Mouse (Mus musculus) embryo, embryonic 10 days (tissue): Measurements from ENCODE around the gene Sidt2.

ENCODE experiments used
- DNase-seq: peaks from one replicate; pipeline ENCODE4 v3.0.0-alpha.2; 2015; ENCODE audit warnings: low spot score

Gene Sidt2

GRCm38 (mm10) chr9:45955107-45955963 is at the start of gene Sidt2:
Gene Sidt2 (minus strand): TSS chr9:45955258.
- DNase-seq: peak; percentile 92

DNA sequence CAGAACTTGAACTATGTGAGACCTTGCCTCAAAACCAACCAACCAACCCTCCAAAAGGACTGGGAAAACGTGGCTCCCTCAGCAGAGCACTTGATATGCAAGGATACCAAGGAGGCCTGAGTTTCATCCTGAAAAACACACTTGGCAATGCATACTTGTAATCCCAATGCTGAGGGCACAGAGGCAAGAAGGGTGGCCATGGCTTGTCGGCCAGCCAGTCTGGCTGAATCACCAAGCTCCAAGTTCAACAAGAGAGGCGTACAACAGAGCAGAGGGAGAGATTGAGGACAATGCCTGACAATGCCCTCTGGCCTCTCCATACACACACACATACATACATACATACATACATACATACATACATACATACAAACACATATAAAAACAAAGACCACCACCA is 49.5 kb upstream of the Sidt2 start:
- no peak for DNase-seq

GRCm38 (mm10) chr9:46003729-46004128 is 48.7 kb upstream of the Sidt2 start:
- peak; percentile 81 for DNase-seq

DNA sequence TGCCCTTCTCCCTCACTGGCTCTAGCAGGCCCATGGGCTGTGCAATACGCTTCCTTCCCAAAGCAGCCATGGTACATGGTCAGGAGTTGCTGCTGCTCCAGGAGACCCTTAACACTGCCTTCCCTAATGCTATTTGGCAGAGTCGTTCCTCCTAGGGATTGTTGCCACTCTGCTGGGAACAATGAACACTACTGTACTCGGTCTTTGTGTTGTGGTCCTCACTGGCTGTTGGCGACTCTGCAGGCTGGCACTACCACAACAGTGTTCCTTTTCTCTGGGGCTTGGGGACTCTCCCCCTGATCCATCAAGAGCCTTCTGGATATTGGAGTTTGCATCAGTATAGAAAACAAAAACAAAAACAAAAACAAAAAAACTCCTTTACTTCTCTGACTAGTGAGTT is 44.0 kb upstream of the Sidt2 start:
- DNase-seq: no peak

GRCm38 (mm10) chr9:45985229-45985567 is 30.1 kb upstream of the Sidt2 start:
- peak; percentile 73 for DNase-seq

DNA sequence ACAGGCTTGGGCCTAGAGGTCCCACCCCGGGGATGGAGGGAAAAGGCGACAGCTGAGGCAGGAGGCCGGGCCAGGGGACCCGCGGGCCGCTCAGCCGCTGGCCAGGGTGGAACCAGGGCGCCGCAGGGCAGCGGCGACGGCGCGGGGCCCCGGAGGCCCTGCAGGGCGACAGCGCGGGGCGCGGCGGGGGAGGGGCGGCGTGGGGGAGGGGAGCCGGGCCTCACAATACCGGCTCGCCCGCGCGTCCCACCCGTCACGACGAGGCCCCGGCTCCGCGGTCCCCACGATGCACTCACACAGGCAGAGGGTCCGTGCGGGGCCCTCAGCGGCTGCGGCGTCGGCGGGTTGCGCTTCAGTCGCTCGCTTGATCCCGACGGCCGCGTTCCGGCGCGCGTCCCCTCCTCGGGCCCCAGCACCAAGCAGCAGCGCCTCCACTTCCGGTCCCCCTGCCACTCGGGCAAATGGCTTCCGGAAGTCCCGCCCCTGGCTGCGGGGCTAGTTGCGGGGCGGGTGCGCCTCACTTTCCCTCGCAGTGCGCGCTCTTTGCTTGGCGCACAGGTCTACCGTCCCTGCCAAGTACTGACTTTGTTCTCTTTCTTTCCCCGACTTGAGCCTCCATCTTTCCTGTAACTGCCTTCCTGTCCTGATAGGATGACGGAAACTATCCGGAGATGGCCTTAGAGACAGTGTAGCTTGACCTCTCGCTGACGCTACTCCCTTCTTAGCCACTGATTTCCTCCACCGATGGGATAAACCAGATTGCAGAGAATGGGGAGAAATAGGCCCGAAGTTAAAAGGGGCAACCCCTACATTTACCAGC is 29.6 kb upstream of the Sidt2 start:
- DNase-seq: peak; percentile 94

GRCm38 (mm10) chr9:45983676-45984408 is 28.8 kb upstream of the Sidt2 start:
- peak; percentile 43 for DNase-seq

- DNase-seq: no peak
These were observed 26.3 kb upstream of the Sidt2 start for GRCm38 (mm10) chr9:45981331-45981730.

- no peak for DNase-seq
These were observed 25.6 kb upstream of the Sidt2 start for GRCm38 (mm10) chr9:45980611-45981010.

DNA sequence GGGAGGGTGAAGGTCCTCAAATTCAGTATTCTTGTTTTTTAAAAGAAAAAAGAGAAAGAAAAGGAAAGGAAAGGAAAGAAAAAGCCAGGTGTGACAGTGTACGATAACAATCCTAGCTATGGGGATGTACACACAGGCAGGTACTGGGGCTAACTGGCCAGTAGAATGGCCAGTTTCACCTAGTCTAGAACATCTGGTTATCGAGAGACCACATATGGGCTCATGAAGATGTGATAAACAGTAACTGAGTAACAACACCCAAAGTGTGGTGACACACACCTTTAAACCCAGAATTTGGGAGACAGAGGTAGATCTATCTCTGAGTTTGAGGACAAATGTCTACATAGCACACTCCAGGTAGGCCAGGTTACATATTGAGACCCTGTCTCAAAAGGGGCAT is 24.7 kb upstream of the Sidt2 start:
- no peak for DNase-seq

DNA sequence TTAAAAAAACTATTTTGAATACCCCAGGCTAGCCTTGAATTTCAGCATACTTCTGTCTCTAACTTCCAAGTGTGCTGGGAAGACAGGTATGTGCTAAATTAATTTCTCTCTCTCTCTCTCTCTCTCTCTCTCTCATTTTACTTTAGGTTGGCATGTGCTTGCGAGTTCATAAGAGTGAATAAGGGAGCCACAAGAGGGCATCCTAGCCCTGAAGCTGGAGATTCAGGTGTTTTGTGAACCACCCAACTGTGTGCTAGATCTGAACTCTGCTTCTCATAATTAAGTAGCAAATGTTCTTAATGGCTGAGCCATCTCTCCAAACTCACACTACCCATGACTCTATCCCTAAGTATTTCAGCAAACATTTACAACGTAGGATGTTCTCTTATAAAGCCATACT is 21.8 kb upstream of the Sidt2 start:
- DNase-seq: no peak

DNA sequence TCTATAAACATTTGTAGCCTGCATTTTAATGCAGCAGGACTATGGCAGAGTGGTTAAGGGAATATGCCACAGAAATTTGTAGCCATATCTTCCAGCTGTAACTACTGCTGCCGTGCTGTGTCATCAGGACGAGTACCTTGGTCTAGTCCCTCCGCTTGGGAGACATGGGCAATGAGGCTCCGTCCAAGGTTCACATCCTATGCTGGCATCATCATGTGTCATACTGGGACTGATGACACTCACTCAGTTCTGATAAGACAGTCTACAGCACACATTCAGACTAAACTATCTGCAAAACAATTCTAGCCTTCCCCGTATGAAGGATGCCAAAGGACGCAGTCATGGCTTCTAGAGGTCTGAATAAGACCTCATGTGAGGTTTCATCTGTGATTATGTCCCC is 8.5 kb upstream of the Sidt2 start:
- no peak for DNase-seq

GRCm38 (mm10) chr9:45961855-45962254 is 6.8 kb upstream of the Sidt2 start:
- DNase-seq: no peak

GRCm38 (mm10) chr9:45959661-45960060 is 4.6 kb upstream of the Sidt2 start:
- no peak for DNase-seq

DNA sequence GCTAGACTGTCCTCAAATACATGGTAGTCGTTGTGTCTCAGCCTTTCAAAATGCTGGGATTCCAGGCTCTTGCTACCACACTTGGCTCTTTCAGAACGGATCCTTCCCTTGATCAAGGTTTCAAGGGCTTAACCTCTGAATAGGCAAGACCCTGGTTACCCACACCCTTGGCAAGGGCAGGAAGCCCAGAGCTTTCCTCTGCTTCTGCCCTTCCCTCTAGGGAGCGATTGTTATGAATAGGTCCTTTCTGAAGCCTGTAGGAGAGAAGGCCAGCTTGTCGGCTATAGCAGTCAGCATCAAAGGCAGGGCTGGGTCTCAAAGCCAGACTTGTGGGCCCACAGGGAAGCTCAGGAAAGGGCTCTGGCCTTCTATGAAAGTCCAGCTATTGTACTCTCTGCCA is 3.8 kb upstream of the Sidt2 start:
- no peak for DNase-seq

DNA sequence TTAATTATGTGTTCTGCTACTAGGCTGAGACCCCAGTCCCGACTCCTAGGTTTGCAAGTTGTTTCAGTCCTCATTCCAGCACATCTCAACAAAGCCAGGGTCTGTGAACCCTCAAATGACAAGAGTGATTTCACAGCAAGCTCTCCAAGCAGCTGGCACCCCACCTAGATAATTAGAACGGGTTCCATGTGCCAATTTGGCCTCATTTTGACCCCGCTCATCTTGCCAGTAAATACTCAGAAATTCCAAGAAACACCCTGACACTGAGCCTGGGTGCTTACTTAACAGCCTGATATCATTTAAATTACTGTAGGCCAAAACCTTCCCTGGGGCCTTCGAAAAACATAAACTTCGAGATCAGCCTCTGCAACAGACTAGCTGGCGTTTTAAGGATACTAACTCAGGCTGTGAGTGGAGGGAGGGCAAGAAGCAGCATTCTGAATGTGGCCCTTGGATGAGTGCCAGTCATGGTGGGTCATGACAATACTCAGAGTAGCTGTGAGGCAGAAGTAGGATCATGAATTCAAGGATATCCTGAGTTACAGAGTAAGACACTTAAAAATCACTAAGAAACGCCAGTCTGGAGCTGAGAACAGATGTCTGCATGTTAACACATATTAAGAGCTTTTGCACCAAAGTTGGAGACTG is 3.1 kb upstream of the Sidt2 start:
- no peak for DNase-seq

DNA sequence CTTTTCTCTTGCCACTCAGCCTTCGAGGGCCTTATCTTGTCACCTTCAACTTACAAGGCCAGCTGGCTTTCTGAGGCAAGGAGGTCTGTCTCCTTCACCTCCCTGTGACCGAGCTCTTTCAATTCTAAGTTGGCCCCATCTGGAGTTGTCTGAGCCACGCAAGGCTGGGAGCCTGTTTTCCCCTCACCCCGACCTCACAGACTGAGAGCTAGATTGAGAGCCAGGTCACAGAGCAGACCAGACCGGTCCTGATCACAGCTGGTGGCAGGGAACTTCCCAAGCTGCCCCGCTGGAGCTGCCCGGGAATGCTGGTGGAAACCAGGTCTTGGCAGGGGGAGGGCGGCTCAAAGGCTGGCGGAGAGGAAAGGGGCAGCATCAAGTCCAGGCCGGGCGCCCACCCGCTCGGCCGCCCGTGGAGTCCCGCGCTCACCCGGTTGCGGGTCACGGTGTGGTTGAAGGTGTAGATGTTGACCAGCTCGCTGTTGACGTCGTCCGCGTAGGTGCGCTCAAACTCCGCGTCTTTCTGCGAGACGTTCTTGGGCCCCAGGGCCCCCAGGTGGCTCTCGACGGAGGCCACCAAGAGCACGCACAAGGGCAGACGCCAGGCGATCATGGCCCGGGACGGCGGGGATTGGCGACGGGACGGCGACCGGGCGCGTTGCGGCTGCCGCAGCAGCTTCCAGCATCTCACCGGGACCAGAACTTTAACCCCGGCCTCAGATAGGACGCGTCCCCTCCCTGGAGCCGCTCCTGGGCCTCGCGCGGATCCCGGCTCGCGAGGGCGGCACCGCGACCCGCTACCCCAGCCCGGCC is 558 bp downstream of the Sidt2 start:
- DNase-seq: peak; percentile 63

- DNase-seq: no peak
These were observed 1.4 kb downstream of the Sidt2 start for GRCm38 (mm10) chr9:45953511-45954293.

- no peak for DNase-seq
These were observed 2.2 kb downstream of the Sidt2 start for GRCm38 (mm10) chr9:45952890-45953289.

DNA sequence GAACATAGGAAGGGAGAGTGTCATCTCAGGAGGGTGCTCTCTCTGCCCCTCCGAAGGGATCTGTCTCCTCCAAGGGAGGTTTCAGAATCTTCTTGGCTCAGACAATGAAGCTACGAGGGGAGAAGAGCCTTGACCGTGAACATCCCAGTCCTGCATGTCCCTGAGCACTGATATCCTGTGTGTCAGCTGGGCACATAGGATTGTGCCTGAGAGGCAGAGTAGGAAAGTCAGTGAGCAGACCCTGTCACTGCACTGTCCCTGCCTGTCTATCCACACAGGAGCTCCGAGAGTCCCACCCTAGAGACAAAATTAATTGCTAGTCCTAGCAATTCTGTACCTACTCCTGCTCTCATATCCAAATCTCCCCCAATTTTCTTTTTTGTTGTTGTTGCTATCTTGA is 3.0 kb downstream of the Sidt2 start:
- no peak for DNase-seq

GRCm38 (mm10) chr9:45946872-45947183 is 8.2 kb downstream of the Sidt2 start:
- no peak for DNase-seq
